Mouse (Mus musculus) heart, postnatal 0 days (tissue): ENCODE measurements at regions not wholly inside any gene's neighbourhood (a gene's known extent, or its start where the extent isn't known, plus 50 kb on each side); places are given as distances from the start of the nearest gene placed in this dataset.

Experiments
- ATAC-seq: fragments of 200-750 bp; cut with Nextera tagmentation; 2 replicates; pipeline ENCODE4 v1.8.0; 2017; ENCODE audit warnings: low read depth, moderate number of reproducible peaks, moderate library complexity; ENCODE audit not compliant: insufficient read depth
- DNase-seq: peaks from one replicate; pipeline ENCODE4 v3.0.0-alpha.2; 2016; ENCODE audit warnings: low spot score
- H3K27ac ChIP-seq: fragments of 300-500 bp; sonication (generic); 2 replicates; pipeline ENCODE4 v1.5.1; 2014; ENCODE audit warnings: low read depth, mild to moderate bottlenecking
- H3K27me3 ChIP-seq: fragments of 300-500 bp; sonication (generic); 2 replicates; pipeline ENCODE4 v1.6.1; 2014; ENCODE audit warnings: low read length, mixed read lengths; ENCODE audit not compliant: control insufficient read depth, insufficient read depth
- H3K36me3 ChIP-seq: fragments of 300-500 bp; sonication (generic); replicated peaks from 2 replicates; pipeline ENCODE4 v1.6.1; 2014; ENCODE audit warnings: low read length, mixed read lengths; ENCODE audit not compliant: control insufficient read depth, insufficient read depth
- H3K4me1 ChIP-seq: fragments of 300-500 bp; sonication (generic); 2 replicates; pipeline ENCODE4 v1.6.1; 2014; ENCODE audit warnings: antibody characterized with exemption; ENCODE audit not compliant: control insufficient read depth, insufficient read depth
- H3K4me2 ChIP-seq: fragments of 300-500 bp; sonication (generic); 2 replicates; pipeline ENCODE4 v1.6.1; 2014; ENCODE audit warnings: low read depth, mild to moderate bottlenecking, low read length, moderate library complexity
- H3K4me3 ChIP-seq: fragments of 300-500 bp; sonication (generic); 2 replicates; pipeline ENCODE4 v1.5.1; 2014; ENCODE audit warnings: low read depth, low read length
- H3K9ac ChIP-seq: fragments of 300-500 bp; sonication (generic); replicated peaks from 2 replicates; pipeline ENCODE4 v1.6.1; 2014; ENCODE audit warnings: low read depth, low read length, mixed read lengths
- H3K9me3 ChIP-seq: fragments of 300-500 bp; sonication (generic); replicated peaks from 2 replicates; pipeline ENCODE4 v1.6.1; 2016; ENCODE audit warnings: low read length; ENCODE audit not compliant: control insufficient read depth
- CTCF ChIP-seq: IDR thresholded peaks from 2 replicates; pipeline ENCODE4 v1.5.1; 2016; ENCODE audit warnings: antibody characterized with exemption, control low read depth, low read depth
- EP300 ChIP-seq: IDR thresholded peaks from 2 replicates; pipeline ENCODE4 v1.6.1; 2016; ENCODE audit warnings: antibody characterized with exemption, low read depth
- WGBS: fragments of 180-500 bp; shearing (Covaris S2); extraction: QIAGEN DNeasy Blood & Tissue Kit; methylation state at CpG from one replicate; pipeline ENCODE4 v1.1.7; 2014; 5-methylcytosine and 5-hydroxymethylcytosine counted together

GRCm38 (mm10) chr1:92700107-92700506 is 51.5 kb upstream of the Otos start:
- Histone ChIP-seq H3K4me3 (no peak overlapping the region), H3K4me1 (peaks cover 36% of the 10 kb centered on the region), H3K36me3 (no peaks in the 10 kb centered on the region), H3K9ac (no peak overlapping the region), H3K27ac (peak overlapping the region; percentile 69; the same call in 1 of the 2 replicates), H3K4me2 (no peak overlapping the region), H3K9me3 (no peaks in the 10 kb centered on the region), H3K27me3 (no peaks in the 10 kb centered on the region)
- ATAC-seq: no peak
- WGBS: 100% methylated on average over 2 of the region's 2 CpGs
- DNase-seq: no peak
- TF ChIP-seq EP300: no peak
- no peak for TF ChIP-seq CTCF

GRCm38 (mm10) chr1:92699697-92700096 is 51.1 kb upstream of the Otos start:
- H3K27me3 ChIP-seq: no peaks in the 10 kb centered on the region
- no peak for TF ChIP-seq CTCF
- H3K9me3 ChIP-seq: no peaks in the 10 kb centered on the region
- no peak overlapping the region for H3K4me2 ChIP-seq
- H3K27ac ChIP-seq: peak overlapping the region; percentile 69
- WGBS: 21% methylated on average over 6 of the region's 6 CpGs
- H3K9ac ChIP-seq: no peak overlapping the region
- no peak for DNase-seq
- H3K4me3 ChIP-seq: no peak overlapping the region
- H3K4me1 ChIP-seq: peaks cover 36% of the 10 kb centered on the region
- ATAC-seq: no peak
- no peaks in the 10 kb centered on the region for H3K36me3 ChIP-seq

- DNase-seq (peak; percentile 92), ATAC-seq (peak; percentile 93)
- H3K27ac ChIP-seq: peak overlapping the region; percentile 69
- no peaks in the 10 kb centered on the region for H3K9me3 ChIP-seq
- H3K36me3 ChIP-seq: no peaks in the 10 kb centered on the region
- WGBS: under 1% methylated on average over 9 of the region's 9 CpGs
- H3K4me3 ChIP-seq: no peak overlapping the region
- no peak overlapping the region for H3K4me2 ChIP-seq
- H3K4me1 ChIP-seq: peaks cover 36% of the 10 kb centered on the region
- H3K27me3 ChIP-seq: no peaks in the 10 kb centered on the region
- H3K9ac ChIP-seq: no peak overlapping the region
- TF ChIP-seq CTCF: no peak
- peak; percentile 98 for TF ChIP-seq EP300
Observed at GRCm38 (mm10) chr1:92699048-92699447, 50.4 kb upstream of the Otos start.

- H3K27me3 ChIP-seq: no peaks in the 10 kb centered on the region
- H3K4me1 ChIP-seq: peaks cover 35% of the 10 kb centered on the region
- no peak overlapping the region for H3K4me3 ChIP-seq
- no peaks in the 10 kb centered on the region for H3K36me3 ChIP-seq
- WGBS: 84% methylated on average over 3 of the region's 3 CpGs
- H3K9ac ChIP-seq: no peak overlapping the region
- ATAC-seq (no peak), DNase-seq (no peak)
- peak overlapping the region; percentile 63 for H3K27ac ChIP-seq
- no peak for TF ChIP-seq EP300
- TF ChIP-seq CTCF: no peak
- no peak overlapping the region for H3K4me2 ChIP-seq
- H3K9me3 ChIP-seq: no peaks in the 10 kb centered on the region
Observed at GRCm38 (mm10) chr1:92698541-92698940, 49.9 kb upstream of the Otos start.
